Comparison of ENCODE assay signal across 16 mouse cellular contexts in the genomic region with DNA sequence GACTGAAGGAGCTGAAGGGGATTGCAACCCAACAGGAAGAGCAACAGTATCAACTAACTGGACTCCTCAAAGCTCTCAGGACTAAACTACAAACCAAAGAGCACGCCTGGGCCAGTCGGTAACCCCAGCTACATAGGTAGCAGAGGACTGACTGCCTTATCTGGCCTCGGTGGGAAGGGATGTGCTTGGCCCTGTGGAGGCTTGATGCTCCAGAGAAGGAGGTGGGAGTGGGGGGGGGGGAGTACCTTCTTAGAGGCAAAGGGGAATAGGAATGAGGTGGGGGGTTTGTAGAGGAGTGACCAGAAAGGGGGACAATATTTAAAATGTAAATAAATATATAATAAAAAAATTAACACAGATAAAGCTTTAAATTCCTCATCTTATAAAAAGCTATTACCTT.
"Had no signal": no experiment of that assay in that cellular context is flagged by ENCODE, and none has a peak within 500 bp of the region (broad histone marks: within the 10 kb centered on the region; RNA-seq: fewer than 3 reads in every experiment).

No protein-coding gene starts in this region.

- H3K9me3 ChIP-seq: neural tube, embryonic 13.5 days; neural tube, embryonic 15.5 days; stomach, embryonic 15.5 days had no signal

- H3K27ac ChIP-seq: neural tube, embryonic 13.5 days; neural tube, embryonic 15.5 days; stomach, embryonic 15.5 days; stomach, postnatal 0 days had no signal

- H3K4me2 ChIP-seq: neural tube, embryonic 13.5 days; neural tube, embryonic 15.5 days; stomach, embryonic 15.5 days had no signal

- H3K4me1 ChIP-seq: stomach, embryonic 15.5 days had no signal

- H3K4me3 ChIP-seq: neural tube, embryonic 13.5 days; neural tube, embryonic 15.5 days; stomach, embryonic 15.5 days had no signal

- H3K36me3 ChIP-seq: stomach, embryonic 15.5 days had no signal

- DNase-seq: retina, postnatal 1 day; right cerebral cortex, adult 18-20 months; right cerebral cortex, postnatal 14 days; right cerebral cortex, postnatal 25 days; right cerebral cortex, postnatal 4 days; spleen, adult 18-20 months; thymus, adult 18-20 months; thymus, adult 2 months; thymus, postnatal 14 days; thymus, postnatal 25 days; thymus, postnatal 36 days; thymus, postnatal 4 days had no signal

- H3K9ac ChIP-seq: neural tube, embryonic 13.5 days; neural tube, embryonic 15.5 days; stomach, embryonic 15.5 days had no signal

- H3K27me3 ChIP-seq: neural tube, embryonic 13.5 days; neural tube, embryonic 15.5 days; stomach, embryonic 15.5 days had no signal
